Mouse (Mus musculus): ENCODE data around the gene Vstm4. TPM values are rescaled to one million over a fixed set of nuclear protein-coding genes. Genes with fewer than 3 reads are reported as not detected.

The Vstm4 gene
- polyA plus RNA-seq, 1 experiment from 2014 or later = 0.06 TPM

GRCm38 (mm10) chr14:32835181-32835580 lies 21.4 kb upstream of the Vstm4 start:
- Histone ChIP-seq H3K27ac (no peak overlapping the region), H3K79me2 (ENCODE audit: inconsistent target) (no peaks in the 10 kb centered on the region), H3K4me3 (ENCODE audit: inconsistent target) (no peak overlapping the region), H3K36me3 (ENCODE audit: inconsistent target) (no peaks in the 10 kb centered on the region)
- WGBS (ENCODE audit: missing documents) = 73% methylated on average over 14 of the region's 14 CpGs

GRCm38 (mm10) chr14:32835596-32835995 lies 21.0 kb upstream of the Vstm4 start:
- Histone ChIP-seq H3K27ac (no peak overlapping the region), H3K4me3 (ENCODE audit: inconsistent target) (no peak overlapping the region), H3K79me2 (ENCODE audit: inconsistent target) (no peaks in the 10 kb centered on the region), H3K36me3 (ENCODE audit: inconsistent target) (no peaks in the 10 kb centered on the region)
- WGBS (ENCODE audit: missing documents) = 94% methylated on average over 14 of the region's 14 CpGs

- Histone ChIP-seq H3K79me2 (ENCODE audit: inconsistent target) (no peaks in the 10 kb centered on the region), H3K27ac (no peak overlapping the region), H3K36me3 (ENCODE audit: inconsistent target) (no peaks in the 10 kb centered on the region), H3K4me3 (ENCODE audit: inconsistent target) (no peak overlapping the region)
- WGBS (ENCODE audit: missing documents) = 92% methylated on average over 8 of the region's 11 CpGs
These were observed 20.4 kb upstream of the Vstm4 start for GRCm38 (mm10) chr14:32836191-32836590.

- no peak overlapping the region for H3K4me3 ChIP-seq (ENCODE audit: inconsistent target)
- no peaks in the 10 kb centered on the region for H3K36me3 ChIP-seq (ENCODE audit: inconsistent target)
- no peak overlapping the region for H3K27ac ChIP-seq
- no peaks in the 10 kb centered on the region for H3K79me2 ChIP-seq (ENCODE audit: inconsistent target)
These were observed 14.5 kb upstream of the Vstm4 start for GRCm38 (mm10) chr14:32842052-32842451.

GRCm38 (mm10) chr14:32854059-32854458 lies 2.5 kb upstream of the Vstm4 start:
- 87% methylated on average over 4 of the region's 4 CpGs for WGBS (ENCODE audit: missing documents)
- Histone ChIP-seq H3K79me2 (ENCODE audit: inconsistent target) (no peaks in the 10 kb centered on the region), H3K4me3 (ENCODE audit: inconsistent target) (no peak overlapping the region), H3K36me3 (ENCODE audit: inconsistent target) (no peaks in the 10 kb centered on the region), H3K27ac (no peak overlapping the region)

- Histone ChIP-seq H3K4me3 (ENCODE audit: inconsistent target) (no peak overlapping the region), H3K79me2 (ENCODE audit: inconsistent target) (no peaks in the 10 kb centered on the region), H3K36me3 (ENCODE audit: inconsistent target) (no peaks in the 10 kb centered on the region), H3K27ac (no peak overlapping the region)
- 47% methylated on average over 5 of the region's 5 CpGs for WGBS (ENCODE audit: missing documents)
These were observed 310 bp upstream of the Vstm4 start for GRCm38 (mm10) chr14:32856246-32856645.

GRCm38 (mm10) chr14:32858361-32858760 lies 1.8 kb downstream of the Vstm4 start:
- Histone ChIP-seq H3K36me3 (ENCODE audit: inconsistent target) (no peaks in the 10 kb centered on the region), H3K27ac (no peak overlapping the region), H3K4me3 (ENCODE audit: inconsistent target) (no peak overlapping the region), H3K79me2 (ENCODE audit: inconsistent target) (no peaks in the 10 kb centered on the region)
- WGBS (ENCODE audit: missing documents) = 77% methylated on average over 10 of the region's 10 CpGs

GRCm38 (mm10) chr14:32858941-32859510 lies 2.5 kb downstream of the Vstm4 start:
- H3K36me3 ChIP-seq (ENCODE audit: inconsistent target) = no peaks in the 10 kb centered on the region
- 62% methylated on average over 6 of the region's 6 CpGs for WGBS (ENCODE audit: missing documents)
- H3K79me2 ChIP-seq (ENCODE audit: inconsistent target) = no peaks in the 10 kb centered on the region
- H3K27ac ChIP-seq = no peak overlapping the region
- no peak overlapping the region for H3K4me3 ChIP-seq (ENCODE audit: inconsistent target)

- H3K36me3 ChIP-seq (ENCODE audit: inconsistent target) = no peaks in the 10 kb centered on the region
- WGBS (ENCODE audit: missing documents) = 48% methylated on average over 10 of the region's 11 CpGs
- no peak overlapping the region for H3K27ac ChIP-seq
- no peak overlapping the region for H3K4me3 ChIP-seq (ENCODE audit: inconsistent target)
- no peaks in the 10 kb centered on the region for H3K79me2 ChIP-seq (ENCODE audit: inconsistent target)
These were observed 3.4 kb downstream of the Vstm4 start for GRCm38 (mm10) chr14:32859831-32860569.

GRCm38 (mm10) chr14:32861149-32861581 lies 4.6 kb downstream of the Vstm4 start:
- Histone ChIP-seq H3K79me2 (ENCODE audit: inconsistent target) (no peaks in the 10 kb centered on the region), H3K36me3 (ENCODE audit: inconsistent target) (no peaks in the 10 kb centered on the region), H3K4me3 (ENCODE audit: inconsistent target) (no peak overlapping the region), H3K27ac (no peak overlapping the region)
- 49% methylated on average over 6 of the region's 6 CpGs for WGBS (ENCODE audit: missing documents)

- Histone ChIP-seq H3K4me3 (ENCODE audit: inconsistent target) (no peak overlapping the region), H3K36me3 (ENCODE audit: inconsistent target) (no peaks in the 10 kb centered on the region), H3K79me2 (ENCODE audit: inconsistent target) (no peaks in the 10 kb centered on the region), H3K27ac (no peak overlapping the region)
- 67% methylated on average over 2 of the region's 2 CpGs for WGBS (ENCODE audit: missing documents)
These were observed 5.1 kb downstream of the Vstm4 start for GRCm38 (mm10) chr14:32861656-32862055.

GRCm38 (mm10) chr14:32865331-32865730 lies 8.8 kb downstream of the Vstm4 start:
- Histone ChIP-seq H3K79me2 (ENCODE audit: inconsistent target) (no peaks in the 10 kb centered on the region), H3K27ac (no peak overlapping the region), H3K36me3 (ENCODE audit: inconsistent target) (no peaks in the 10 kb centered on the region), H3K4me3 (ENCODE audit: inconsistent target) (no peak overlapping the region)
- WGBS (ENCODE audit: missing documents) = 71% methylated on average over 3 of the region's 3 CpGs

- H3K27ac ChIP-seq = no peak overlapping the region
- no peak overlapping the region for H3K4me3 ChIP-seq (ENCODE audit: inconsistent target)
- H3K36me3 ChIP-seq (ENCODE audit: inconsistent target) = no peaks in the 10 kb centered on the region
- no peaks in the 10 kb centered on the region for H3K79me2 ChIP-seq (ENCODE audit: inconsistent target)
- WGBS (ENCODE audit: missing documents) = 84% methylated on average over 5 of the region's 5 CpGs
These were observed 15.4 kb downstream of the Vstm4 start for GRCm38 (mm10) chr14:32871963-32872362.

- Histone ChIP-seq H3K27ac (no peak overlapping the region), H3K4me3 (ENCODE audit: inconsistent target) (no peak overlapping the region), H3K79me2 (ENCODE audit: inconsistent target) (no peaks in the 10 kb centered on the region), H3K36me3 (ENCODE audit: inconsistent target) (no peaks in the 10 kb centered on the region)
- 66% methylated on average over 6 of the region's 6 CpGs for WGBS (ENCODE audit: missing documents)
These were observed 21.0 kb downstream of the Vstm4 start for GRCm38 (mm10) chr14:32877549-32877948.

GRCm38 (mm10) chr14:32880332-32880731 lies 23.8 kb downstream of the Vstm4 start:
- Histone ChIP-seq H3K27ac (no peak overlapping the region), H3K4me3 (ENCODE audit: inconsistent target) (no peak overlapping the region), H3K36me3 (ENCODE audit: inconsistent target) (no peaks in the 10 kb centered on the region), H3K79me2 (ENCODE audit: inconsistent target) (no peaks in the 10 kb centered on the region)
- WGBS (ENCODE audit: missing documents) = 88% methylated on average over 5 of the region's 5 CpGs
